Mouse (Mus musculus) CH12.LX (cell line): Measurements from ENCODE around the gene Pbxip1. TPM values are rescaled to one million over a fixed set of nuclear protein-coding genes. Genes with fewer than 3 reads are reported as not detected.

Experiments used
- DNase-seq: peaks from one replicate; pipeline ENCODE4 v3.0.0-alpha.2; 2013; ENCODE audit errors: extremely low read depth
- H3K27ac ChIP-seq: 2 replicates; pipeline ENCODE4 v1.5.1; 2012; ENCODE audit warnings: low read depth, mild to moderate bottlenecking, control low read depth, moderate library complexity; ENCODE audit not compliant: insufficient read depth
- H3K27me3 ChIP-seq: replicated peaks from 2 replicates; pipeline ENCODE3; 2012; ENCODE audit warnings: inconsistent platforms
- H3K36me3 ChIP-seq, 2 experiments: replicated peaks in 1 of 2; 2 replicates each; pipeline versions ENCODE3 to v1.6.1; 2012; ENCODE audit warnings: inconsistent platforms in 1 of 2, low read length in 1 of 2, mild to moderate bottlenecking in 1 of 2, mixed read lengths in 1 of 2, moderate library complexity in 1 of 2; ENCODE audit not compliant: control insufficient read depth in 1 of 2, insufficient read depth in 1 of 2
- H3K4me1 ChIP-seq, 2 experiments: 2 replicates each; pipeline ENCODE4 v1.6.1; 2012; ENCODE audit warnings: inconsistent platforms in 1 of 2, moderate library complexity in 1 of 2; ENCODE audit not compliant: insufficient read depth in 2 of 2, control insufficient read depth in 1 of 2
- H3K4me2 ChIP-seq: 2 replicates; pipeline ENCODE4 v1.6.1; 2012; ENCODE audit warnings: low read depth, mild to moderate bottlenecking, control low read depth; ENCODE audit not compliant: poor library complexity, insufficient read depth, severe bottlenecking
- H3K4me3 ChIP-seq, 3 experiments: fragments of 150-350 bp in 1 of 3; sonication (generic) in 1 of 3; replicated peaks in 1 of 3; 2 replicates each; pipeline versions ENCODE3 to v1.5.1; 2011 to 2012; ENCODE audit warnings: low read depth in 2 of 3, low read length in 2 of 3, mild to moderate bottlenecking in 2 of 3, moderate library complexity in 2 of 3, control low read depth in 1 of 3, improper control_type of control experiment in 1 of 3, inconsistent platforms in 1 of 3, mixed read lengths in 1 of 3; ENCODE audit not compliant: poor library complexity in 1 of 3
- H3K79me2 ChIP-seq: replicated peaks from 2 replicates; pipeline ENCODE4 v1.6.1; 2012; ENCODE audit warnings: mild to moderate bottlenecking, moderate library complexity; ENCODE audit not compliant: control insufficient read depth, poor library complexity, insufficient read depth, severe bottlenecking; ENCODE audit errors: extremely low read depth
- H3K9ac ChIP-seq: 2 replicates; pipeline ENCODE4 v1.6.1; 2012; ENCODE audit warnings: low read depth, mild to moderate bottlenecking, control low read depth, moderate library complexity; ENCODE audit not compliant: insufficient read depth
- H3K9me3 ChIP-seq: replicated peaks from 2 replicates; pipeline ENCODE3; 2012; ENCODE audit warnings: low read length, inconsistent platforms, mixed read lengths
- BHLHE40 ChIP-seq: IDR thresholded peaks from 2 replicates; pipeline ENCODE4 v1.6.1; 2011; ENCODE audit warnings: mild to moderate bottlenecking, low read depth, low read length, improper control_type of control experiment
- CHD1 ChIP-seq: IDR thresholded peaks from 2 replicates; pipeline ENCODE4 v1.6.1; 2012; ENCODE audit warnings: low read depth, low read length, improper control_type of control experiment, inconsistent platforms
- CHD2 ChIP-seq: IDR thresholded peaks from 2 replicates; pipeline ENCODE4 v1.6.1; 2011; ENCODE audit warnings: low read length, improper control_type of control experiment
- CTCF ChIP-seq, 2 experiments: IDR thresholded peaks in 1 of 2; conservative IDR thresholded peaks in 1 of 2; 2 replicates each; pipeline ENCODE4 v1.5.1; 2011 to 2012; ENCODE audit warnings: low read depth in 2 of 2, low read length in 2 of 2, improper control_type of control experiment in 1 of 2, inconsistent platforms in 1 of 2, mild to moderate bottlenecking in 1 of 2, moderate library complexity in 1 of 2
- E2F4 ChIP-seq: IDR thresholded peaks from 2 replicates; pipeline ENCODE4 v1.6.1; 2011; ENCODE audit warnings: low read depth, low read length, improper control_type of control experiment; ENCODE audit not compliant: insufficient replicate concordance
- ELF1 ChIP-seq: IDR thresholded peaks from 2 replicates; pipeline ENCODE4 v1.6.1; 2014; ENCODE audit warnings: low read depth, mild to moderate bottlenecking, inconsistent platforms, low read length, improper control_type of control experiment
- EP300 ChIP-seq: IDR thresholded peaks from 2 replicates; pipeline ENCODE4 v1.6.1; 2011; ENCODE audit warnings: low read length, improper control_type of control experiment
- ETS1 ChIP-seq: conservative IDR thresholded peaks from 2 replicates; pipeline ENCODE4 v1.6.1; 2012; ENCODE audit warnings: low read depth, mild to moderate bottlenecking, inconsistent platforms, low read length, improper control_type of control experiment, moderate library complexity
- GABPA ChIP-seq: IDR thresholded peaks from 2 replicates; pipeline ENCODE4 v1.6.1; 2012; ENCODE audit warnings: low read depth, low read length, improper control_type of control experiment, inconsistent platforms; ENCODE audit not compliant: insufficient replicate concordance
- HCFC1 ChIP-seq: IDR thresholded peaks from 2 replicates; pipeline ENCODE4 v1.6.1; 2012; ENCODE audit warnings: low read depth, mild to moderate bottlenecking, inconsistent platforms, low read length, improper control_type of control experiment
- IRF4 ChIP-seq: IDR thresholded peaks from 2 replicates; pipeline ENCODE4 v1.6.1; 2014; ENCODE audit warnings: low read depth, mild to moderate bottlenecking, inconsistent platforms, low read length, improper control_type of control experiment
- JUN ChIP-seq: IDR thresholded peaks from 2 replicates; pipeline ENCODE4 v1.6.1; 2011; ENCODE audit warnings: low read depth, mild to moderate bottlenecking, low read length, improper control_type of control experiment, moderate library complexity; ENCODE audit not compliant: insufficient read depth
- JUND ChIP-seq: conservative IDR thresholded peaks from 2 replicates; pipeline ENCODE4 v1.6.1; 2011; ENCODE audit warnings: low read depth, low read length, improper control_type of control experiment
- KAT2A ChIP-seq: IDR thresholded peaks from 2 replicates; pipeline ENCODE4 v1.6.1; 2012; ENCODE audit warnings: low read length, improper control_type of control experiment, inconsistent platforms; ENCODE audit not compliant: insufficient replicate concordance
- MAFK ChIP-seq: IDR thresholded peaks from 2 replicates; pipeline ENCODE4 v1.6.1; 2011; ENCODE audit warnings: low read length, improper control_type of control experiment; ENCODE audit not compliant: insufficient replicate concordance
- MAX ChIP-seq: IDR thresholded peaks from 2 replicates; pipeline ENCODE4 v1.6.1; 2011; ENCODE audit warnings: low read length, improper control_type of control experiment
- MAZ ChIP-seq: IDR thresholded peaks from 2 replicates; pipeline ENCODE4 v1.6.1; 2012; ENCODE audit warnings: low read depth, mild to moderate bottlenecking, inconsistent platforms, low read length, improper control_type of control experiment, moderate library complexity
- MEF2A ChIP-seq: IDR thresholded peaks from 2 replicates; pipeline ENCODE4 v1.6.1; 2014; ENCODE audit warnings: low read depth, mild to moderate bottlenecking, inconsistent platforms, low read length, improper control_type of control experiment, borderline replicate concordance
- MXI1 ChIP-seq: IDR thresholded peaks from 2 replicates; pipeline ENCODE4 v1.6.1; 2011; ENCODE audit warnings: mild to moderate bottlenecking, low read depth, low read length, improper control_type of control experiment
- MYC ChIP-seq: IDR thresholded peaks from 2 replicates; pipeline ENCODE4 v1.6.1; 2011; ENCODE audit warnings: low read depth, mild to moderate bottlenecking, improper control_type of control experiment, low read length
- NELFE ChIP-seq: IDR thresholded peaks from 2 replicates; pipeline ENCODE4 v1.6.1; 2011; ENCODE audit warnings: low read depth, low read length, improper control_type of control experiment
- NRF1 ChIP-seq: IDR thresholded peaks from 2 replicates; pipeline ENCODE4 v1.6.1; 2014; ENCODE audit warnings: low read depth, mild to moderate bottlenecking, inconsistent platforms, low read length, improper control_type of control experiment, moderate library complexity
- PAX5 ChIP-seq: IDR thresholded peaks from 2 replicates; pipeline ENCODE4 v1.6.1; 2012; ENCODE audit warnings: low read length, inconsistent platforms, mixed read lengths
- POLR2A ChIP-seq: IDR thresholded peaks from 2 replicates; pipeline ENCODE4 v1.6.1; 2011; ENCODE audit warnings: low read depth, mild to moderate bottlenecking, improper control_type of control experiment, low read length
- POLR2AphosphoS2 ChIP-seq: IDR thresholded peaks from 2 replicates; pipeline ENCODE4 v1.6.1; 2011; ENCODE audit warnings: low read depth, low read length, improper control_type of control experiment
- RAD21 ChIP-seq: IDR thresholded peaks from 2 replicates; pipeline ENCODE4 v1.6.1; 2011; ENCODE audit warnings: low read depth, mild to moderate bottlenecking, low read length, improper control_type of control experiment, moderate library complexity
- RCOR1 ChIP-seq: conservative IDR thresholded peaks from 2 replicates; pipeline ENCODE4 v1.6.1; 2012; ENCODE audit warnings: low read depth, mild to moderate bottlenecking, inconsistent platforms, low read length, improper control_type of control experiment
- SIN3A ChIP-seq: IDR thresholded peaks from 2 replicates; pipeline ENCODE4 v1.6.1; 2012; ENCODE audit warnings: low read length, improper control_type of control experiment, inconsistent platforms
- SMC3 ChIP-seq: IDR thresholded peaks from 2 replicates; pipeline ENCODE4 v1.6.1; 2011; ENCODE audit warnings: low read depth, low read length, improper control_type of control experiment
- TBP ChIP-seq: conservative IDR thresholded peaks from 2 replicates; pipeline ENCODE4 v1.6.1; 2011; ENCODE audit warnings: low read depth, low read length, improper control_type of control experiment
- TCF12 ChIP-seq: IDR thresholded peaks from 2 replicates; pipeline ENCODE4 v1.6.1; 2014; ENCODE audit warnings: low read depth, mild to moderate bottlenecking, inconsistent platforms, low read length, improper control_type of control experiment
- UBTF ChIP-seq: IDR thresholded peaks from 2 replicates; pipeline ENCODE4 v1.6.1; 2012; ENCODE audit warnings: low read depth, mild to moderate bottlenecking, inconsistent platforms, low read length, improper control_type of control experiment, moderate library complexity
- USF1 ChIP-seq: IDR thresholded peaks from 2 replicates; pipeline ENCODE4 v1.6.1; 2014; ENCODE audit warnings: low read depth, mild to moderate bottlenecking, inconsistent platforms, low read length, improper control_type of control experiment
- USF2 ChIP-seq: conservative IDR thresholded peaks from 2 replicates; pipeline ENCODE4 v1.6.1; 2011; ENCODE audit warnings: low read depth, low read length, improper control_type of control experiment
- ZC3H11A ChIP-seq: IDR thresholded peaks from 2 replicates; pipeline ENCODE4 v1.6.1; 2012; ENCODE audit warnings: low read depth, mild to moderate bottlenecking, inconsistent platforms, low read length, improper control_type of control experiment
- ZKSCAN1 ChIP-seq: IDR thresholded peaks from 2 replicates; pipeline ENCODE4 v1.6.1; 2012; ENCODE audit warnings: low read depth, inconsistent platforms, low read length, improper control_type of control experiment, borderline replicate concordance
- ZMIZ1 ChIP-seq: IDR thresholded peaks from 2 replicates; pipeline ENCODE4 v1.6.1; 2012; ENCODE audit warnings: low read depth, mild to moderate bottlenecking, inconsistent platforms, low read length, improper control_type of control experiment
- ZNF384 ChIP-seq: IDR thresholded peaks from 2 replicates; pipeline ENCODE4 v1.6.1; 2012; ENCODE audit warnings: low read depth, low read length, improper control_type of control experiment, inconsistent platforms
- dilution Hi-C: fragments of 300-500 bp; cut with MboI; formaldehyde crosslinking; loops from 2 replicates; pipeline ENCODE4 v1.14.3; 2020; ENCODE audit warnings: low sequenced_read_pairs; ENCODE audit not compliant: extremely low pct_unique_long_range_greater_than_20kb, extremely low pct_ligation_motif_present
- in situ Hi-C: fragments of 300-500 bp; cut with MboI; formaldehyde crosslinking; loops from 3 replicates; pipeline ENCODE4 v1.14.3; 2019; ENCODE audit warnings: low sequenced_read_pairs, low pct_ligation_motif_present, low pct_unique_long_range_greater_than_20kb, mixed read lengths
- polyA plus RNA-seq: library from polyadenylated mRNA; unstranded; fragments of >175 nt; gene quantifications from 2 replicates; pipeline ENCODE4 v1.2.1, GENCODE M21; 2012; ENCODE audit warnings: low read depth; ENCODE audit not compliant: insufficient read length
- total RNA-seq, 2 experiments: library from RNA; depleted of rRNA; stranded (reverse); fragments of 300-350 nt in 1 of 2; fragments of >200 nt in 1 of 2; gene quantifications; 2 replicates each; pipeline ENCODE4 v1.2.3; 2012 to 2014

The Pbxip1 gene
- total and polyA plus RNA-seq, 3 experiments: 14.1 to 18.4 (median 17.6) TPM

- Histone ChIP-seq H3K36me3 (peaks cover 0 to 10% of the 10 kb centered on the region in 2 experiments), H3K9me3 (peaks cover 3% of the 10 kb centered on the region), H3K27me3 (no peaks in the 10 kb centered on the region), H3K4me1 (peaks cover 10 to 39% of the 10 kb centered on the region in 2 experiments; a peak in 2 of 4 replicates), H3K27ac (no peak overlapping the region), H3K79me2 (no peaks in the 10 kb centered on the region), H3K9ac (no peak overlapping the region), H3K4me3 (no peak overlapping the region), H3K4me2 (no peak overlapping the region)
- dilution Hi-C loops (no loop called here), in situ Hi-C loops (no loop called here)
- DNase-seq: peak; percentile 85
- TF ChIP-seq TCF12 (peak; percentile 31; the same call in 1 of the 2 replicates), POLR2AphosphoS2 (no peak), MAFK (no peak), CHD2 (no peak), GABPA (no peak), UBTF (no peak), EP300 (no peak), TBP (no peak), ZC3H11A (peak; percentile 27; the same call in 1 of the 2 replicates), NELFE (no peak), JUN (no peak), NRF1 (no peak), E2F4 (no peak), MEF2A (no peak), ZKSCAN1 (no peak), ELF1 (no peak), CTCF (conservative IDR thresholded peaks at IDR 0.05 in 1 of 2, IDR thresholded peaks at IDR 0.05 in 1 of 2; ENCODE audit: low read depth in 2 of 2, low read length in 2 of 2) (peak; percentile 44 to 89; a peak in 3 of 4 replicates), RCOR1 (no peak), SMC3 (peak; percentile 85), PAX5 (no peak), SIN3A (peak; percentile 59; the same call in 1 of the 2 replicates), KAT2A (no peak), IRF4 (peak; percentile 52; the same call in 1 of the 2 replicates), USF2 (no peak), ZNF384 (no peak), MAZ (peak; percentile 89; the same call in 1 of the 2 replicates), ZMIZ1 (no peak), RAD21 (peak; percentile 62), MXI1 (no peak), BHLHE40 (no peak), JUND (no peak), MYC (no peak), USF1 (no peak), ETS1 (no peak), MAX (no peak), CHD1 (no peak), POLR2A (no peak), HCFC1 (no peak)
Observed at GRCm38 (mm10) chr3:89456726-89457665, 20.5 kb downstream of the Pbxip1 start.
